Mouse (Mus musculus): ENCODE measurements around the gene Meis1.
A peak's percentile ranks its signal among the peaks of the same experiment; 100 is the strongest.

Meis1 gene

GRCm38 (mm10) chr11:18944972-18945625, 73.7 kb downstream of the Meis1 start:
- no peak for DNase-seq

GRCm38 (mm10) chr11:18944209-18944608, 74.6 kb downstream of the Meis1 start:
- no peak for DNase-seq

DNA sequence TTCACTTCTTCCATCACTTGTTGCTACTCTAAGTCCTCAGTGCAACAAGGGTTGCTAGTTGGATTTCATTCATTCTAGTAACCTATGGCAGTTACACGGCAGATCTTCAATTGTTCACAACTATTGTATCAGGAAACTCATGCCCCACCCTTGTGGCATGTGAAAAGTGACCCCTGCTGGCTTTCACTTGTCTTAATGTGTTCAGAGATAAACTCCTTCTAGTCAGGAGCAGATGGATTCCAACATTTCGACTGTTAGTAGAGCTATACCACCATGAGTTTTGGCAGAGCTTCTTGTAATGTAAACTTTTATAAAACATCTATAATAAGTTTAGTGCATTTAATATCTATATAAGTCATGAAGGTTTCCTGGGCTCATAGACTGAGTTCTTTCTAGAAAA, 75.8 kb downstream of the Meis1 start:
- DNase-seq: no peak

- no peak for DNase-seq
Measured at GRCm38 (mm10) chr11:18940916-18941315, 77.9 kb downstream of the Meis1 start.

DNA sequence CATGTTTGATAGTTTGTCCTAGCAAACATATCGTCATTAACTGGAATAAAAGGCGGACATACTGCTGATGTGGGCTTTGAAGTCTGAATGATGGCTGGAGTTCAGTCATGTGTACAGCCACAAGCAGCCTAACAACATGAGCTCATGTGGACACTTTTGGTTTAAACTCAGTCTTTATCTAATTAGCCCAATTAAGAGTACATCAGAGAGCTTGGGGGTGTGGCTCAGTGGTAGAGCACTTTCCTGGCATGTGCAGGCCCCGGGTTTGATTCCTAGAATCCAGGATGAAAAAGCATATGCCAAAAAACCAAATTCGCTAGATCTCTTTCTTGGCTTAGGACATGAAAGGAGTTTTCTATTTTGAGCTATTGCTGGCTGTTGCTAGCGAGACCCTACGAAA, 83.9 kb downstream of the Meis1 start:
- no peak for DNase-seq

DNA sequence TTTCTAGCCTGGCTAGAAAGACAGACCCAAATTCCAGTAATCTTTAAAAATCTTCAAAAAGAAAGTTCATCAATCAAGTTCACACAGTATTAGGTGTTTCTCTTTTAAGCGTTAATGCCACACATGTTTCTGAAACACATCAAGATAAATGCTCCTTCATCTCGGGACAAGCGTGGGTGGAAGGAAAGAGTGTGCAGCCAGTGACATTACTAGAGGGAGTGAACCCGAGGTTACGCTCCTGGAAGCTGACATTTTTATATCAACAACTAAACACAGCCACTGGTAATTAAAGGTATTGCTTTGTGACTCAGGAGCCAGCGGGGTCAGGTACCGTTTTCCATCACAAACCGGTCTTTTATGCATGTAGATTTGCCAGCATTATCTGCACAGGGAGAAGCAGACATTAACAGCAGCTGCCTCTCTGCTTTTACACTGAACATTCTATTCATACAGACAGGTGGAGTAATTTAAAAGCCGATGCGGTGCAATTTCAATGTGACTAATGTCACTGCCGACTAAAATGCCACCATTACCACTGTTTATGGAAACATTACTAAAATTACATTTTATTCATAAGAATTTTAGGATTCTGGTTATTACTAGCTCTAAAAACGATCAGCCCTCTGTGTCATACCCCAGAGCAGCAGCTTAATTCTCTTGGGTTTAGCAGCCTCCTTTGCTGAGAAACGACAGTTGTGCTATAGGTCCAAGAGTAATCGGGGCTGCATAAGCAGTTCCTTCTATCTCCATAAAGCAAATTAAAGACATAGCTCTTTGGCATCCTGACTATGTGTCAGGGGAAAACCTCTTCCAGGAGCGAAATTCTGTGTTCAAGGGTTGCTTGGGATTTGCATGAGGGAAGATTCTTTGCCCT, 87.5 kb downstream of the Meis1 start:
- DNase-seq: no peak

DNA sequence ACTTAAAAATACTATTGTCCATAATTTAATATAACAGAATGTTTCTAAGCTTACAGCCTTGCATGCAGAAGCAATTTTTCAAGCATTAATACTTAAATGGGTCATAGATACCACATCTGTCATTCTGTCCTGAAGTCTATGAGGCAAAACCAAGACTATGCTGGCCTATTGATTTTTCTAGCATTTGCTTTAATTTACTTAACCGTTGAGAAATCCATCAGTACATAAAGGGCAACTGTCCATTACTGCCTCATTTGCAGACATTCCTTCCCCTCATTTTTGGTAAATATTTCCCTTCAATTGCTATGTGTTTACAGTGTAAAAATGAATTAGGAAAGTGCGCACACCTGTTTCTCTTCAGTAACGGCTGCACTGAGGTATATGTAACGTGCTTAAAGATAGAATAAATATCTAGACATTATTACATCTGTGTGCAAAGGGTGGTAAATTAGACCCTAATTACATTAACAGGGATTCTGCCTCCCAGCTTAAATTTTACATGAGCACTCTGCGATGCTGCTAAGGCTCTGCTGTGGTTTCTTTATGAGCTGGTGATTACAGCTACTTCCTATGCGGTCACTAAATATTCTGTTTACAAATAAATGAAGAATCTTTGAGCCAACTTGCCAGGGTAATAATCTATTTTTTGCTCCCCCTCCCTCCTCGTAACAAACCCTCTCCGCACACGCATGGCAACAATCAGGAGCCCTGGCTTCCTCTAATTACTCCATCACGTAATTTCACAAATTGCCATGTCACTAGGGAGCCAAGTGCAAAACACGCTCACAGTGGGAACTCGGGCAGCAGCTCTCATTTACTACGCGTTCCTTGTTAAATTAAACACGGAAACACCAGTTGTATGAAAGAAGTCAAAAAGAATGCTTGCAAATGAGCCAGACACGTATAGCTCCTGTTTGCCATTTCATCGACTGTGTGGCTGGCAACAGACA, 88.7 kb downstream of the Meis1 start:
- no peak for DNase-seq

DNA sequence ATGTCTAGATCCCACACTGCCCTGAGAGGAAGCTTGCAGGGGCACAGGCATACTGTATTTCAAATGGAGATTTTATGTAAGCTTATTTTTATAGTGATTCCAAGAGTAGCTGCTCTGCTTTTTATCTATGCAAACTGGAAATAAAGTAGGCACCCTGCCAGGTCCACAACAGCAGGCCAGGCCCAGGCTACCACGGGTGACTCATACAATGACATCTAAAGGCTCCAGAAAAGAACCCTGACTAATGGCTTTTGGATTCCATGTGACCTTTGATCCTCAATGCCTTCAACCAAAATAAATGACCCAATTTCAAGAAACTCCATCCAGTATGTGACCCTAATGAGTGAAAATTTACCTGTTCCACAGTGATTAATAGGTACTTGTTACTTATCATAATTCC, 91.4 kb downstream of the Meis1 start:
- peak; percentile 70 for DNase-seq

DNA sequence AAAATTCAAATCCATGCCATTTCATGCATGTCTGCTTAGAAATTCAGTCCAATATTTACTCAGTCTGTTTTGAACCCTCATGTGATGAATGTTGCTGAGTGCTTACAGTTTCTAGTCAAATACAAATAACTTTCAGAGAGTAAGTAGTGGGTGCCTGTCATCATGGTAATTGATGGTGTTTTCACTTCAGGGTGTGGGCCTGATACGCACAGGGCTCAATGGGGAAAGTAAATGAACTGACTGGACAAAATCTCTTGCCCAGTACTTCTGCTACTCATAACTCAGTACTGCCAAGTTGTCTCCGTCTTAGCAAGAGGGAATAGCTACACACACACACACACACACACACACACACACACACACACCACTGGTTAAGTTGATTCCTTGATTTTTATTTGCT, 92.0 kb downstream of the Meis1 start:
- DNase-seq: no peak

DNA sequence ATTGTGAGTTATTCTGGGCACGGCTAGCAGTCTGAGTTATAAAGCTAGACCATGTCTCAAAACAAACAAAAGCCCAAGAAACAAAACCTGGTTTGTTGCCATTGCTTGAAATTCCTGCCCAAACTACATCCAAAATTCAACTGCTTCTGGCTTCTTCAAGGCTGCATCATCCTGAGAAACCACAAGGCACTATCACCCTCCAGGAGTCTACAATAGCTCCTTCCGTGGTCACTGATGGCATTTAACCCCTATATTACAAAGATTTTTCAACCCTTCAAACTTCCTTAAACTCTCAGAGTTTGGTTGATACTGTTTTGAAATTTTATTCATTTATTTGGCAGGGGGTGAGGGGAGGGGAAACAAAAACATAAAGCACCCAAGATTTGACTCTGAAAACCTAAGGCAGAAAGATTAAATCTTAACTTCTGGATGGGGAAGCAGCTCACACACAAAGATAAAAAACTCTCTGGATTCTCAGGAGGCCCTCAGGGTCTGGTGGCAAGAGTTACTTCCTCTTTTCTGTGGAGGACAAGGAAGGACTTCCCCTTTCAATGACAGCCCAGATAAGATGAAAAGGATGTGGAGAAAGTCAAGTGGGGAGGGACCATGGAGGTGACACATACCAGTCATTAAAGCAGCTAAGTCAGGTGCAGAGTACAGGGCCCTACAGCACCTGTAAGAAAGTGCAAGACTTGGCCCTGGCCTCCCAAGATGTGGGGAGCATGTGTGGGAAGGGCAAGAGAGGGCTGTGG, 94.0 kb downstream of the Meis1 start:
- no peak for DNase-seq

- no peak for DNase-seq
Measured at GRCm38 (mm10) chr11:18923274-18923673, 95.5 kb downstream of the Meis1 start.

GRCm38 (mm10) chr11:18920651-18921050, 98.1 kb downstream of the Meis1 start:
- no peak for DNase-seq

- DNase-seq: no peak
Measured at GRCm38 (mm10) chr11:18919162-18919762, 99.5 kb downstream of the Meis1 start.

DNA sequence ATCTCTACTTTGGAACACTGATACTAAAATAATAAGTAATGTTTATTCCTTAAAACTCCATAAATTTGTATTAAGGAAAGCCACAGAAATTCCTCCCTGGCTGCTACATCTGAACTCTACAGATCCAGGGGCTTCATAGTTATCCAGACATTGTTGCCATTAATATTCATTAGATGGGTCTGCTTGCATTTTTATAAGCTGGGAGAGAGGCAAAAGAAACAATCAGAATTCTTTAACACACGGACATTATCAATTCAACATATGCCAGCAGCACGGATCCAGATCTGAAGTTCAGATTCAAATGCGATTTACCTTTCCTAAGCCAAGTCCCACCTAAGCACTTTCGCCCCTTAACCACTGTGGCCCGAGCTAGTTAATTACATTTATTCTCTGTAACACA, 100.9 kb downstream of the Meis1 start:
- DNase-seq: no peak

- DNase-seq: no peak
Measured at GRCm38 (mm10) chr11:18913251-18913650, 105.5 kb downstream of the Meis1 start.

GRCm38 (mm10) chr11:18912311-18913019, 106.3 kb downstream of the Meis1 start:
- no peak for DNase-seq

DNA sequence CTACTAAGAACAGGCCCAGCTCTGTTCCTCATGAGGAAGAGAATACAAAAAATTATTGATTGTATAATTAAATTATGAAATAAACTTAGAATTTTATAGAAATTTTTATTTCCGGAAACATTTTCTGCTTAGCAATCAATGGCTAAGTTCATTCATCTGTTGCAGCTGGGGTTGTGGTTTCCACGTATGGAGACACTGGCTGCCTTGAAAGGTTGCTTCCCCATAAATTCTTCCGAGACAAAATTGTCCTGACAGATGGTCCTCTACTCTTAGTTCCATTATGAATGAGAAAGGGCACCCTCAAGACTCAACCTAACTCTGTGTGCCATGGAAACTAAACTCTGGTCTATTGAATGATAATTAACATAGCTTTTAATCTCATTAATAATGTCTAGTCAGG, 111.9 kb downstream of the Meis1 start:
- no peak for DNase-seq

DNA sequence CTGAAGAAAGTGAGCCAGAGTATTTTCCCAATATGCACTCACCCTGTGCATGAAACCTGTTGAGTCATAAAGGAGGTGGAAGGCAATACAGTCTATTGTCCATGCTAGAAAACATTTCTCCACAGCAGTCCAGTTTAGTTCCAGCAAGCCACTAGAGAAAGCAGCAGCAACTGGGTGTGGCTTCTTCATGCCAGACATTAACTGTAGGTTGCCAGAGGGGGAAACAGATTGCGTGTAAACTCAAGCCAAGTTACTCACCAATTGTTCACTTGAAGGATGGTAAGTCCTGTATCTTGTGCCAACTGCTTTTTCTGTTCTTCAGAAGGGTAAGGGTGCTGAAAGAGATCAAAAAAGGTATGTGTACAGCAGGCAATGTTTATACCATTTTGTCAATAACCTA, 113.4 kb downstream of the Meis1 start:
- no peak for DNase-seq

DNA sequence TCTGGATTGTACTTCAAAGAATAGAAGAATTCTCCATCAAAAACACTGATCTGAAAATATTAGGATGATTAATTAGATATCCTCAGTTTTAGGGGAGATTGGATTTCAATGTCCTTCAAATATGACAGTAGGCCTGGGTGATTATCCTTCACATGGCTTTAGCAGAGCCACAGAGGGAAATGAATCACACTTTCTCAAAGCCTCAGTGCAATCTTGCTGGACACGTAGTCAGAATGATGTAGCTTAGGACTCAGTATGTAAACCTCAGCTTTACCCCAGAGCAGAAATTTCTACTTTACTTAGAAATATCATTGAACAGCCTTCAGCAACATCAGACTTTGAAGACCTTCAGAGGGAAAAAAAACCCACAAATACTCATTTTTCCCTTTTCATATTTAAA, 113.9 kb downstream of the Meis1 start:
- no peak for DNase-seq

- no peak for DNase-seq
Measured at GRCm38 (mm10) chr11:18904285-18904684, 114.5 kb downstream of the Meis1 start.

DNA sequence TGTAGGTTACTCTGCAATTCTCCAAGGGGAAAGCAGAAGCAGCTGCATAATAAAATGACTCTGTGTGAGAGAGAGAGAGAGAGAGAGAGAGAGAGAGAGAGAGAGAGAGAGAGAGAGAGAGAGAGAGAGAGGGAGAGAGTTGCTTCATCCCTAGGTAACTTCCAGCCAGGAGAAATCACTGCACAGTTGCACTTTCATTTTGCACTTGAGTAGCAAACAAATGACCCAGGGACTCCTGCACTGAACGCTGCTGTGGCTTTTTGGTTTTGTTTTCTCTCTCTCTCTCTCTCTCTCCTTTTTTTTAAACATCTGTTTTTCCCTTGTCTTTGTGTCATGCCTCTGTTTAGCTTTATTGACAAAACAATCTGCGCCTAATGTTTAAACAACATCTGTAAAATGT, 118.3 kb downstream of the Meis1 start:
- no peak for DNase-seq
